Mouse (Mus musculus) kidney, postnatal 14 days (tissue): Measurements from ENCODE around the gene Pold2.
"Not testable (repeated sequence)": the region's sequence is repeated elsewhere in the genome, so short reads cannot be mapped to it uniquely, and the experiment has no call there.

Experiments used
- DNase-seq: peaks from one replicate; pipeline ENCODE4 v3.0.0; 2022; ENCODE audit warnings: mixed read lengths

The Pold2 gene

GRCm38 (mm10) chr11:5897839-5898238 lies 19.7 kb upstream of the Pold2 start:
- no peak for DNase-seq

- DNase-seq = no peak
Measured at GRCm38 (mm10) chr11:5897230-5897629, 19.1 kb upstream of the Pold2 start.

- no peak for DNase-seq
Measured at GRCm38 (mm10) chr11:5893807-5894206, 15.7 kb upstream of the Pold2 start.

- DNase-seq = no peak
Measured at GRCm38 (mm10) chr11:5892810-5893368, 14.8 kb upstream of the Pold2 start.

- DNase-seq = peak; percentile 59
Measured at GRCm38 (mm10) chr11:5892151-5892591, 14.1 kb upstream of the Pold2 start.

GRCm38 (mm10) chr11:5888563-5888962 lies 10.5 kb upstream of the Pold2 start:
- DNase-seq = not testable (repeated sequence)

- no peak for DNase-seq
Measured at GRCm38 (mm10) chr11:5887250-5887649, 9.2 kb upstream of the Pold2 start.

- DNase-seq = peak; percentile 74
Measured at GRCm38 (mm10) chr11:5886187-5886586, 8.1 kb upstream of the Pold2 start.

GRCm38 (mm10) chr11:5882518-5882917 lies 4.4 kb upstream of the Pold2 start:
- DNase-seq = no peak

- peak; percentile 59 for DNase-seq
Measured at GRCm38 (mm10) chr11:5879905-5880304, 1.8 kb upstream of the Pold2 start.

- no peak for DNase-seq
Measured at GRCm38 (mm10) chr11:5878661-5879060, 569 bp upstream of the Pold2 start.

- no peak for DNase-seq
Measured at GRCm38 (mm10) chr11:5877421-5877820, 671 bp downstream of the Pold2 start.

GRCm38 (mm10) chr11:5873192-5873591 lies 4.9 kb downstream of the Pold2 start:
- DNase-seq = no peak

GRCm38 (mm10) chr11:5872707-5873106 lies 5.4 kb downstream of the Pold2 start:
- DNase-seq = no peak

GRCm38 (mm10) chr11:5870069-5870468 lies 8.0 kb downstream of the Pold2 start:
- DNase-seq = no peak

GRCm38 (mm10) chr11:5869331-5869730 lies 8.8 kb downstream of the Pold2 start:
- DNase-seq = no peak

GRCm38 (mm10) chr11:5868324-5868723 lies 9.8 kb downstream of the Pold2 start:
- peak; percentile 56 for DNase-seq

GRCm38 (mm10) chr11:5867196-5867595 lies 10.9 kb downstream of the Pold2 start:
- DNase-seq = no peak

GRCm38 (mm10) chr11:5862394-5863105 lies 15.5 kb downstream of the Pold2 start:
- DNase-seq = peak; percentile 74

- peak; percentile 81 for DNase-seq
Measured at GRCm38 (mm10) chr11:5861678-5862393, 16.3 kb downstream of the Pold2 start, which contains the start of gene Aebp1. TSS of gene Aebp1 (plus strand) at chr11:5861947.

GRCm38 (mm10) chr11:5860639-5861038 lies 17.5 kb downstream of the Pold2 start:
- DNase-seq = no peak

GRCm38 (mm10) chr11:5859883-5860550 lies 18.1 kb downstream of the Pold2 start:
- DNase-seq = no peak

GRCm38 (mm10) chr11:5858723-5859122 lies 19.4 kb downstream of the Pold2 start:
- no peak for DNase-seq
